Mouse (Mus musculus) midbrain, embryonic 10.5 days (tissue): ENCODE results near the gene Rpl22l1. TPM values are rescaled to one million over a fixed set of nuclear protein-coding genes. Genes with fewer than 3 reads are reported as not detected.
"Not testable (repeated sequence)": the region's sequence is repeated elsewhere in the genome, so short reads cannot be mapped to it uniquely, and the experiment has no call there.

Experiments
- DNase-seq: peaks from one replicate; pipeline ENCODE4 v3.0.0-alpha.2; 2017; ENCODE audit warnings: low spot score
- H3K27ac ChIP-seq: fragments of 300-500 bp; sonication (generic); replicated peaks from 2 replicates; pipeline ENCODE4 v1.5.1; 2016; ENCODE audit warnings: mild to moderate bottlenecking
- H3K27me3 ChIP-seq: fragments of 300-500 bp; sonication (generic); 2 replicates; pipeline ENCODE4 v1.6.1; 2016; ENCODE audit warnings: low read depth, mild to moderate bottlenecking; ENCODE audit not compliant: poor library complexity, severe bottlenecking
- H3K36me3 ChIP-seq: fragments of 300-500 bp; sonication (generic); 2 replicates; pipeline ENCODE4 v1.6.1; 2016; ENCODE audit warnings: mild to moderate bottlenecking, moderate library complexity
- H3K4me1 ChIP-seq: fragments of 300-500 bp; sonication (generic); 2 replicates; pipeline ENCODE4 v1.6.1; 2016
- H3K4me3 ChIP-seq: fragments of 300-500 bp; sonication (generic); 2 replicates; pipeline ENCODE4 v1.5.1; 2016; ENCODE audit warnings: mild to moderate bottlenecking, moderate library complexity
- H3K9me3 ChIP-seq: fragments of 300-500 bp; sonication (generic); replicated peaks from 2 replicates; pipeline ENCODE4 v1.6.1; 2016; ENCODE audit warnings: mild to moderate bottlenecking
- WGBS: fragments of 180-500 bp; shearing (Covaris S2); methylation state at CpG from one replicate; pipeline ENCODE4 v1.1.7; 2016; 5-methylcytosine and 5-hydroxymethylcytosine counted together
- polyA plus RNA-seq: library from polyadenylated mRNA; unstranded; fragments of >200 nt; fragmentation: Nextera tagmentation; extraction: Ambion mirVana; gene quantifications from 2 replicates; pipeline ENCODE4 v1.2.1, GENCODE M21; 2016

The Rpl22l1 gene
- polyA plus RNA-seq, 1 experiment from 2014 or later = 327 TPM

GRCm38 (mm10) chr3:28852174-28852573 lies 46.9 kb downstream of the Rpl22l1 start:
- H3K36me3 ChIP-seq, H3K27me3 ChIP-seq, DNase-seq, H3K9me3 ChIP-seq, H3K4me3 ChIP-seq, H3K4me1 ChIP-seq, H3K27ac ChIP-seq: not testable (repeated sequence)
- 92% methylated on average over 3 of the region's 3 CpGs for WGBS

Other genes starting within 250 kb of the Rpl22l1 start
- not detected in 2 replicates for gene Slc2a2, start 107.5 kb upstream of the Rpl22l1 start, polyA plus RNA-seq
- 12.1 and 13.4 TPM in 2 replicates for gene Eif5a2, start 24.2 kb upstream of the Rpl22l1 start, polyA plus RNA-seq
- not detected in 2 replicates for gene Gm1527, start 87.2 kb downstream of the Rpl22l1 start, polyA plus RNA-seq